Mouse (Mus musculus) layer of hippocampus, postnatal 36 days (tissue): ENCODE data around the gene Gm3138. TPM values are rescaled to one million over a fixed set of nuclear protein-coding genes. Genes with fewer than 3 reads are reported as not detected.
"Not testable (repeated sequence)": the region's sequence is repeated elsewhere in the genome, so short reads cannot be mapped to it uniquely, and the experiment has no call there.

Source experiments
- DNase-seq, 2 experiments: peaks; one replicate each; pipeline ENCODE4 v3.0.0; 2022
- total RNA-seq, 2 experiments: library from RNA; stranded (reverse); gene quantifications; 2 replicates each; pipeline ENCODE4 v1.2.3; 2021

Gene Gm3138
- not detected for total RNA-seq

DNA sequence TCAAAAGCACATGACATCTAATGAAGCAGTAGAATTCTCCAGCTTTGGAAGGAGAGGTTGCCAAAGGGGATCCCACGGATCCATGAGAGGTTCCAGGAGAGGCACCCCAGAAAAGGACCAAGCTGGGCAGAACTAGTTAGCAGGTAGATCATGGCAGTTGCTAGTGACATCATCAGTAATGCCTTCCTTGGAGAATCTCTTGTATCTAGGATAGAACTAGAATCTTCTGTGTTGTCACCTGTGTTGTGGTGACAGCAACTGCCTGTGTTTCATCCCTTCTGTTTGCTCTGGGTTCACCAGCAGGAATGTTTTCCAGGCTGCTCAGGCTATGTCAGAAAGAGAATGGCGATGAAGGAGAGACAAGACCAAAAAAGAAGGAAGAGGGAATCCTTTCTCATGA, at the start of gene Gm3138:
Gene Gm3138 (plus strand): TSS at position 301 of the 400 bp plus-strand sequence.
- not testable (repeated sequence) for DNase-seq

DNA sequence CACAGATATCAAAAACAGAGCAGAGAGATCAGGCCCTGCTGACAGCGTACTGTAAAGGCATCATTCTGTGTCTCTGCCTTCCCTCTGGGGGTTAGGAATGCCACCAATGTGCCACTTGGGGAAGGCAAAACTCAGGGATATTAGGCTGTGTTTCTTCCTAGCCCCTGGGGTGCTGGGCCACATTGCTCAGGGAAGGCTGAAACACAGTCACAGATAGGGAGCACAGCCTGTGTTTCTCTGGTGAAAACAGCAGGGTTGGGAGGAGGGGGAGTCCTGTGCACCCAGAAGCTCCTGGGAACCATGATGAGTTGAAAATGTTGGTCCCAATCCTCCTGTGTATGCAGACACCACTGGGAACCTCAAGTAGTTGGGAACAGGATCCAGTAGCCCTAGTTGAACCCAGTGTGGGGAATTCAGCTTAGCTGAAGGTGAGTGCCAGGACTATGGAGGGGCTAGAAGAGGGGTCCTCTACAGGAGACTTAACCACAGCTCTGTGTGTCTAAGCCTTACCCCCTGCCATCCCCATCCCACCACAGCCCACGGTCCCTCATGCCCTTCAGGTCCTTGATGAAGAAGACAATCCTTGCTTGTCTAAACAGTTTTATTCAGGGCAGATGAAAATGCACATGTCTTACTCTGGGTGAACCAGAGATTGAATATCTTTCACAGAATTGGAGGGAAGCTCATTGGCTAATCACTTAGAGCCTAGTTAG, 20.0 kb downstream of the Gm3138 start:
- not testable (repeated sequence) for DNase-seq

DNA sequence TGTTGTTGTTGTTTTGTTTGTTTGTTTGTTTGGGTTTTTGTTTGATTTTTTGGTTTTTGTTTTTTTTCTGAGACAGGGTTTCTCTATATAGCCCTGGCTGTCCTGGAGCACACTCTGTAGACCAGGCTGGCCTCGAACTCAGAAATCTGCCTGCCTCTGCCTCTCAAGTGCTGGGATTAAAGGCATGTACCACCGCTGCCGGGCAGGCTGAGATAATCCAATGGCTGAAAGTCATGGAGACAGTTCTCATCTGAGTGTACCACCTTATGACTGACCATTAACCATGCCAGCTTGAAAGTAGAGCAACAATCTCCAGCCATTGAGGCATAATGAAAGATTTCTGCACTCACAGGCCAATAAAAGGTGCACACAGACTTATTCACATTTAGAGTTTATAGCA, 30.4 kb downstream of the Gm3138 start:
- not testable (repeated sequence) for DNase-seq

Other genes starting within 250 kb of the Gm3138 start
- 1 to 10 TPM; 3.8 to 7.6 TPM for gene Gm5796, start 225.7 kb upstream of the Gm3138 start, total RNA-seq
- gene Gm3115, start 165.5 kb upstream of the Gm3138 start, total RNA-seq, result under 1 TPM; 0.37 to 0.73 TPM
- gene Gm8108, start 139.1 kb upstream of the Gm3138 start, total RNA-seq, result 1 to 10 TPM; 6.4 to 7.8 TPM
- not detected for gene Gm3127, start 84.6 kb upstream of the Gm3138 start, total RNA-seq
- gene Gm2974, start 67.1 kb upstream of the Gm3138 start, total RNA-seq, result 1 to 10 TPM in 1 of 2 experiments, under 1 TPM in 1; 0.58 to 1.3 TPM
- under 1 TPM in 1 of 2 experiments, not detected in 1; 0.61 TPM for gene Gm3149, start 67.7 kb downstream of the Gm3138 start, total RNA-seq
- under 1 TPM; 0.82 to 0.91 TPM for gene 2610042L04Rik, start 85.1 kb downstream of the Gm3138 start, total RNA-seq
- gene Gm3159, start 147.9 kb downstream of the Gm3138 start, total RNA-seq, result not detected
- under 1 TPM; 0.25 to 0.63 TPM for gene Gm3164, start 165.8 kb downstream of the Gm3138 start, total RNA-seq
- not detected for gene Gm3173, start 181.4 kb downstream of the Gm3138 start, total RNA-seq
- gene Gm3182, start 232.1 kb downstream of the Gm3138 start, total RNA-seq, result not detected